Mouse (Mus musculus): Measurements from ENCODE around the gene Wnt16. TPM values are rescaled to one million over a fixed set of nuclear protein-coding genes. Genes with fewer than 3 reads are reported as not detected.
"Not testable (repeated sequence)": the region's sequence is repeated elsewhere in the genome, so short reads cannot be mapped to it uniquely, and the experiment has no call there.

Wnt16 gene
- total RNA-seq (2021), result 1 to 10 TPM; 1.3 to 2.3 TPM

GRCm38 (mm10) chr6:22288004-22288736 lies at the start of gene Wnt16:
Gene Wnt16, plus strand, starts transcription at chr6:22288227.
- peak in 1 of 2 experiments; percentile 16 for DNase-seq

DNA sequence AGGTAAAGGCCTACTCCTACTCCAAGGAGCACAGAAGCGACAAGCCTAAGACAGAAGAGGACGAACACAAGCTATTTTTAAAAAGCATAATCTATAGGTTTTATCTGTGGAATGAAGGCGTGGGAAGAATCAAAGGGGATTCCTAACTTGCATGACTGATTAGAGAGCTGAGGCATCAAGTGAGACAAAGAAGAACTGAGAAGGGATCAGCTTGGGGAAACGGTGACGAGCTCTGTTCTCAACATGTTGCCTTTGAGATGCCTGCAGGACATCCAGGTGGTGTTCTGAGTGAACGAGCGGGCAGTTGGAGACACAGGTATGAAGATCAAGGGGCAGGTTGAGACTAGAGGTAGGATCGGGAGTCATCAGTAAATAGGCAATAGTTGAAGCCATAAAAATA lies 44.7 kb upstream of the Wnt16 start:
- DNase-seq, result no peak

DNA sequence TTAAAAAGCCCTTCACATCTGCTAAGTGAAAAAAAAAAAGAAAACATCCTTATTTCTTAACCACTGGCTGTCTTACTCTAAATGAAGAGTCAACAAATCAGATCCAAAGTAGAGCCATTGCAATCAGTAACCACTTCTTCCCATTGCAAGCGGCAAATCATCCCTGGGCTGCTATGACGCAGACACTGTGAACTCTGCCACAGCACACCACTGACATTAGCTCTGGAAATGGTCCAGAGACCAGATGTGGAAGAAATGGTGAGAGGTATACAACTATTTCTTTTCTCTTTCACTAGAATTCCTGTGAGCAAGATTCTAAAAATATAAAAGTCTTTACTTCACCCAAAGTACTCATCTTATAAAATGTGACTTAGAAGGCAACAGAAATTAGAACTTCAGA lies 41.3 kb upstream of the Wnt16 start:
- DNase-seq, result no peak

GRCm38 (mm10) chr6:22258784-22259183 lies 29.2 kb upstream of the Wnt16 start:
- DNase-seq, result no peak

DNA sequence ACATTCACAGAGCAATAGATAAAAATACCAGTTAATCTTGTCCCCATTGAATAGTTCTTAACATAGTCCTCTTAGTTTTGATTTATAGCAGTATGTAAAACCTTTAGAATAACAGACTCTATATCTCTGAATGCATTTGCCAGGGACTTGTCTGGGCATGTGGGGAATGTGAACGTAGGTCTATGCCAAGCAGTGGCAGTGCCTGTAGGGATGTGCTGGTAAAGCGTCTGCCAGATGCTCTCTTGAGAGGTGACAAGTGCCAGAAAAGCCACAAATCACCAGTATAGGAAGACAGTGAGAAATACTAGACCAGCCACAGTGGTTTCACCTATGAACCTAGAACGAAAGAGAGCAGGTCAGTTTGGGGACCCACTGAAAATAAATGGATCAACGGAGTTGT lies 25.5 kb upstream of the Wnt16 start:
- DNase-seq, result no peak

GRCm38 (mm10) chr6:22264094-22264493 lies 23.9 kb upstream of the Wnt16 start:
- DNase-seq, result not testable (repeated sequence)

- no peak for DNase-seq
Measured at GRCm38 (mm10) chr6:22266018-22266417, 22.0 kb upstream of the Wnt16 start.

GRCm38 (mm10) chr6:22267807-22268667 lies 20.0 kb upstream of the Wnt16 start:
- DNase-seq, result no peak

GRCm38 (mm10) chr6:22268677-22269076 lies 19.4 kb upstream of the Wnt16 start:
- DNase-seq, result no peak

- no peak for DNase-seq
Measured at GRCm38 (mm10) chr6:22269840-22270521, 18.0 kb upstream of the Wnt16 start.

- no peak for DNase-seq
Measured at GRCm38 (mm10) chr6:22277941-22278340, 10.1 kb upstream of the Wnt16 start.

DNA sequence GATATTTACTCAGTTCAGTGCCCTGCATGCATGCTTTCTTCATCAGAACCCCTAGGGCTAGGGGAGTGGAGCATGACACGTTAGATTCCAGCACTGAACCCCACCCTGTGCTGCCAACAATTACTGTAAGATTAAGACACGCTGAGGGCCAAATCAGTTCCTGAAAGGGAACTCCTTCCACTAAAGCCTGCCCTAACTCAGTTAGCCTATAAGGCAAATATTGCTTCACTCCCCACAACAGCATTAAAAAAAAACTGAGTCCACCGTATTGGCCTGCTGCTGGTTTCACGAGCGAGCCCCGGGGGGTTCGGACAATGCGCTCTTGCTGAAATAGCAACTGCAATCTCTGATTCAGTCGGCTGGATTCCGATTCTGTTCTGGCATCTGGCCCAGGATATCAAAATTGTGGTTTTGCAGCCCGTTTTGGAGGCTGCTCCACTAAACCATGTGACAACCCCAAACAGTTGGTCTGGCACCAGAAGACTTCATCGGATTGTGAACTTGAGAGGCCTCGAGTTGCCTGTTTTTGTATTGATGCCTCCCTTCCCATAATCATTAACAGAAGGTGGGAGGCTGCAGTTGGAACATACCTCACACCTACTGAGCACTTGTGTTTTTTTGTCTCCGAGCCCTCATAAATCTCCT lies 7.7 kb upstream of the Wnt16 start:
- peak; percentile 35 to 55 for DNase-seq

- no peak for DNase-seq
Measured at GRCm38 (mm10) chr6:22282405-22282804, 5.6 kb upstream of the Wnt16 start.

DNA sequence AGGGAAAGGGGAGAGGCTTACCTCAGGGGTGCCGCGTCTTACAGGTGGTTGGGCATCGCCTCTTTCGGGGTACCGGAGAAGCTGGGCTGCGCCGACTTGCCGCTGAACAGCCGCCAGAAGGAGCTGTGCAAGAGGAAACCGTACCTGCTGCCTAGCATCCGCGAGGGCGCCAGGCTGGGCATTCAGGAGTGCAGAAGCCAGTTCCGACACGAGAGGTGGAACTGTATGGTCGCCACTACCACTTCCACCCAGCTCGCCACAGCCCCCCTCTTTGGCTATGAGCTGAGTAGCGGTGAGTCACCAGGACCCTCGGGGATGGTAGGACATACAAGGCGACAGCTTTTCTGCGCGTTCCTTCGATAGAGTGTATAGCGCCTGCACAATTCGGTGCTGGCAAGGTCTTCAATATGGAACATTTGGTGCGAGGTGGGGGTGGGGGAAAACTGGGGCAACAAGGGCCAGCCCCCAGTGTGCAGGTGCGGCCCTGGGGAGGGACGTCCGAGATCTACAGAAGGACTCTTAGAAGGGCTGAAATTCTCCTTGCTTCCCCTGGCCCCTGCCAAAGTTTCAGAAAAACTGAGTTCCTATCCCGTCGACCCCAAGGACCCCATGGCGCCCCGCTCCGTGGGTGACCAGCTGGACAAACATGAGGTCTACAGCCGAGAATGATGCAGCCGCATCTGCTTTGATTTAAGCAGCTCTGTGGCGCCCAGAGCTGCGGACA lies 872 bp downstream of the Wnt16 start:
- DNase-seq, result no peak

DNA sequence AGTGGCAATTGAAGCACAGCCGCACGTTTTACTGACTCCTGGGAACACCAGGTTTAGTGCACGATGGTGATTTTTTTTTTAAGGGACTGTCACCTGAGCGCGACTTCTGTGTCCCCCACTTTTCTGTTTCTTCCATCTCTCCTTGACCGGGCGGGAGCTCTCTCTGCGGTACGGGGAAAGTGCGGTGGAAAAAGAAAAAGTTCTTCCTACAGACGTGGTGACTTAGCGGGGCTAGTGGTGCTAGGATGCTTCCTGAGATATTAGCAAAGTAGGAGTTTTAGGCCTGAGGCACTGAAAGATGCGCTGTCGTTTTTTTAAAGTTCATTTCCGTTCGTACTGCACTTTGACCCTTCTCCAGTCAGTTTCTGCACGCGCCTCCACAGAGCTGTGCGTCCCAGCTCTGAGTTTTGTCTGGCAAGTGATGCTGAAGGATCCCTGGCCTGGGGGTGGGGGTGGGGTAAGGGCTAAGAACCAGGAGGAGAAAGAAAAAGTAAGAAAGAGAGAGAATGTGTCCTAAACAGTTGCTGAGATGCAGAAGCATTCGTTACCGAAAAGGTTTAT lies 1.5 kb downstream of the Wnt16 start:
- DNase-seq, result no peak

GRCm38 (mm10) chr6:22290790-22291189 lies 2.8 kb downstream of the Wnt16 start:
- DNase-seq, result no peak

DNA sequence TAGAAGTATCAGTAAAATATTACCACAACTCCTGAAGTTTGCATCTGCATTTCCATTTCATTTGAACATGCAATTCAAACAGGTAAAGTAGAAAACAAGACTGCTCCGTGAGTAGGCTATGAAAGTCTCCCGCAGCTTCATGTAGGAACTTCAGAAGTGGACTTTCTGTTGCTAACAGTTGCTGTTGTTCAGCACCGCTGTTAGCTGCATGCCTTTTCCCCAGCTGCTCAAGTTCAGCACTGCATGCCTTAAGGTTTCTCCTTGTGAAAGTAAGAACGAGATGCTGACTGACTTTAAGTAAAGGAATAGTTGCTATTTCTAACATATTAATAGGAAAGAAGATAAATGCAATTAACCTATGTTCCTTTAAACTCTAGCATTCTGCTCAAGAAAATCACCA lies 4.0 kb downstream of the Wnt16 start:
- DNase-seq, result no peak

DNA sequence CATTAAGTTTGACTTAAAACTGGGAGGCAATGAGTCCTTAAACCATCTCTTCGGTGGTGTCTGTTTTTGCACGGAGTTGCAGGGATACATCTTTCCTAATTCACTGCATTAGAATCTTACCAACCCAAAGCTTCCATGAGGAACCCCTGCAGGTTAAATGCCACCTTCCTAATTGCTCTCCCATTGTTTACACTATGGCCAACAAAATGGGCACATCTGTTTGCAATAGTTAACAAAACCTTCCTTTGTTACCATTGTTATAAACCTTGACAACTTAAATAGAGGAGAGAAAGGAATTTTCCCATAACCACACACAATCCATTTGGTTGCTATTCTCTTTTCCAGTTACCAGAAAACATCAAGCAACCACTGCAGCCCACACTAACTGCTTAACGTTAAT lies 5.9 kb downstream of the Wnt16 start:
- no peak for DNase-seq

- no peak for DNase-seq
Measured at GRCm38 (mm10) chr6:22297028-22297427, 9.0 kb downstream of the Wnt16 start.

- no peak for DNase-seq
Measured at GRCm38 (mm10) chr6:22298059-22298458, 10.0 kb downstream of the Wnt16 start.

DNA sequence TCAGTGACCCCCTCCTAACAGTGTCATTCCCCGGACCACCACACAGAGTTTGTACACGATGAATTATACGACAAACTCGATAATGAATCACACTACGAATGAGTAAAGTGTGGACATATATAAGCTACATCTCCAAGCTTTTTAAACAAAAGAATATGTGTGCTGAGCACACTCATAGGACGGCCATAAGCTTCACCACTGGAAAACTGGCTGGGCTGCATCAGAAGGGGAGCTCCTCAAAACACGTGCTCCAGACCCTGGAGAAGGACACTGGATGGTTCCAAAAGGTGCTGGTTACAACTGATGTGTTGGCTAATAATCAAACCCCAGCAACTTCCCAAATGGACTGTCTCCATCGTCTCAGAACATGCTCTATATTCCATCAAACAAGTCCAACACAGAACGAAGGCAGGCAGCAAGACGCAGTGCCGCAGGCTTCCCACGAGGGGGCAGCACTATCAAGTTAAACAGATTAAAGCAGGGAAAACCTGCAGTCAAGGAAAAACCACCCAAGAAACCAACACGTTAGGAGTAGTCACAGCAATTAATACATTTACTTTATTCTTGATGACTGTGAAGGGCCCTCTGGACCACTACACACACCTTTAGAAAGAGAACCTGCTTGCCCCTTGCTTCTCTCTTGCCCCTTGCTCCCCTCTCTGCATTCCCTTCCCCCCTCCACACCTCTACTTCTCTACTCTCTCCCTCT lies 37.5 kb downstream of the Wnt16 start:
- peak; percentile 78 to 82 for DNase-seq

Measured in layer of hippocampus, postnatal 36 days (tissue).